Mouse (Mus musculus) kidney, embryonic 14.5 days (tissue): ENCODE measurements around the gene Slc39a13. TPM values are rescaled to one million over a fixed set of nuclear protein-coding genes. Genes with fewer than 3 reads are reported as not detected.

ENCODE experiments used
- ATAC-seq: fragments of 200-750 bp; cut with Nextera tagmentation; 2 replicates; pipeline ENCODE4 v1.8.0; 2017; ENCODE audit warnings: moderate number of reproducible peaks, mild to moderate bottlenecking, moderate TSS enrichment, moderate library complexity; ENCODE audit not compliant: low FRiP score, low TSS enrichment
- H3K27ac ChIP-seq: fragments of 300-500 bp; sonication (generic); 2 replicates; pipeline ENCODE4 v1.5.1; 2014; ENCODE audit warnings: low read depth, mild to moderate bottlenecking, low read length, moderate library complexity, mixed read lengths
- H3K27me3 ChIP-seq: fragments of 300-500 bp; sonication (generic); 2 replicates; pipeline ENCODE4 v1.6.1; 2014; ENCODE audit warnings: mild to moderate bottlenecking, low read length; ENCODE audit not compliant: control insufficient read depth, insufficient read depth
- H3K36me3 ChIP-seq: fragments of 300-500 bp; sonication (generic); 2 replicates; pipeline ENCODE4 v1.6.1; 2014; ENCODE audit warnings: low read length, mixed read lengths; ENCODE audit not compliant: control insufficient read depth, insufficient read depth
- H3K4me1 ChIP-seq: fragments of 300-500 bp; sonication (generic); 2 replicates; pipeline ENCODE4 v1.6.1; 2014; ENCODE audit warnings: low read length, mixed read lengths; ENCODE audit not compliant: control insufficient read depth, insufficient read depth
- H3K4me2 ChIP-seq: fragments of 300-500 bp; sonication (generic); replicated peaks from 2 replicates; pipeline ENCODE4 v1.6.1; 2014; ENCODE audit warnings: low read depth, mild to moderate bottlenecking, low read length
- H3K4me3 ChIP-seq: fragments of 300-500 bp; sonication (generic); 2 replicates; pipeline ENCODE4 v1.5.1; 2014; ENCODE audit warnings: mild to moderate bottlenecking, low read length
- H3K9ac ChIP-seq: fragments of 300-500 bp; sonication (generic); 2 replicates; pipeline ENCODE4 v1.6.1; 2014; ENCODE audit warnings: low read depth, mild to moderate bottlenecking, low read length, moderate library complexity
- H3K9me3 ChIP-seq: fragments of 300-500 bp; sonication (generic); 2 replicates; pipeline ENCODE4 v1.6.1; 2016; ENCODE audit warnings: low read length; ENCODE audit not compliant: control insufficient read depth
- WGBS: fragments of 180-500 bp; shearing (Covaris S2); extraction: QIAGEN DNeasy Blood & Tissue Kit; methylation state at CpG from one replicate; pipeline ENCODE4 v1.1.7; 2014; 5-methylcytosine and 5-hydroxymethylcytosine counted together
- polyA plus RNA-seq: library from polyadenylated mRNA; unstranded; fragments of >200 nt; fragmentation: Nextera tagmentation; extraction: Ambion mirVana; gene quantifications from 2 replicates; pipeline ENCODE4 v1.2.1, GENCODE M21; 2014

Slc39a13 gene
- polyA plus RNA-seq, 1 experiment from 2014 or later, result 31.1 TPM

DNA sequence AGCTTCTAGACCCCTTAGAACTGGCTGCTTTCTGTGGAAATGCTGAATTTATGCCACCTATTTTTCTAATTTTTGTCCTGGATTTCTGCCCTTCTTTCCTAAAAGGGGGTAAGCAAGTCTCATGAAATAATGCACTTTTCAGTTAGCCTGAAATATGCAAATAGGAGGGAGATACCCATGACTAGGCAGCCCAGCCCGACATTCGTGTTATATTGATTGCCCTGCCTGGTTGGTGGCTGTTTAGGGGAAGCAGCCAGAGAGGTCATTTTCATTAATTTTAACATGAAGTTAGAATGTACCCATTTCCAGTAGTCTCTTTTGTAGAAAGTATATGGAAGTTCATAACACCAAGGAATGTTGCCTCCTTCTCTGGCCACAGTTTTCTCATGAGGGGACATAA, 56.3 kb downstream of the Slc39a13 start:
- peaks cover 71% of the 10 kb centered on the region for H3K36me3 ChIP-seq
- no peak overlapping the region for H3K4me2 ChIP-seq
- WGBS, result 91% methylated on average over 2 of the region's 2 CpGs
- no peaks in the 10 kb centered on the region for H3K4me1 ChIP-seq
- no peak for ATAC-seq
- no peak overlapping the region for H3K27ac ChIP-seq
- H3K4me3 ChIP-seq, result no peak overlapping the region
- no peaks in the 10 kb centered on the region for H3K9me3 ChIP-seq
- no peak overlapping the region for H3K9ac ChIP-seq
- H3K27me3 ChIP-seq, result no peaks in the 10 kb centered on the region

Other genes with a start within 250 kb of the Slc39a13 start
- 249 and 251 TPM in 2 replicates for gene Mtch2, start 223.3 kb downstream of the Slc39a13 start, polyA plus RNA-seq
- 7.7 and 13.2 TPM in 2 replicates for gene C1qtnf4, start 184.6 kb downstream of the Slc39a13 start, polyA plus RNA-seq
- 37.5 and 43.4 TPM in 2 replicates for gene Kbtbd4, start 165.7 kb downstream of the Slc39a13 start, polyA plus RNA-seq
- gene Ndufs3, start 165.6 kb downstream of the Slc39a13 start, polyA plus RNA-seq, result 233 and 251 TPM in 2 replicates
- 50.9 and 77.6 TPM in 2 replicates for gene Celf1, start 130.0 kb downstream of the Slc39a13 start, polyA plus RNA-seq
- gene Rapsn, start 34.8 kb downstream of the Slc39a13 start, polyA plus RNA-seq, result 0.74 and 2.0 TPM in 2 replicates
- gene Psmc3, start 16.4 kb downstream of the Slc39a13 start, polyA plus RNA-seq, result 356 and 399 TPM in 2 replicates
- gene Spi1, start 12.0 kb upstream of the Slc39a13 start, polyA plus RNA-seq, result 2.2 and 3.7 TPM in 2 replicates
- not detected in 2 replicates for gene Mybpc3, start 47.7 kb upstream of the Slc39a13 start, polyA plus RNA-seq
- 5.3 and 7.6 TPM in 2 replicates for gene Madd, start 113.4 kb upstream of the Slc39a13 start, polyA plus RNA-seq
- 1.2 and 1.7 TPM in 2 replicates for gene Nr1h3, start 132.4 kb upstream of the Slc39a13 start, polyA plus RNA-seq
- gene Acp2, start 132.5 kb upstream of the Slc39a13 start, polyA plus RNA-seq, result 15.5 and 25.4 TPM in 2 replicates
- gene Ddb2, start 166.6 kb upstream of the Slc39a13 start, polyA plus RNA-seq, result 14.8 and 15.0 TPM in 2 replicates
- 24.3 and 32.8 TPM in 2 replicates for gene Pacsin3, start 185.5 kb upstream of the Slc39a13 start, polyA plus RNA-seq
- 58.6 and 81.6 TPM in 2 replicates for gene Arfgap2, start 194.6 kb upstream of the Slc39a13 start, polyA plus RNA-seq